Mouse (Mus musculus): ENCODE results near the gene Gpat3.

Gpat3 gene

DNA sequence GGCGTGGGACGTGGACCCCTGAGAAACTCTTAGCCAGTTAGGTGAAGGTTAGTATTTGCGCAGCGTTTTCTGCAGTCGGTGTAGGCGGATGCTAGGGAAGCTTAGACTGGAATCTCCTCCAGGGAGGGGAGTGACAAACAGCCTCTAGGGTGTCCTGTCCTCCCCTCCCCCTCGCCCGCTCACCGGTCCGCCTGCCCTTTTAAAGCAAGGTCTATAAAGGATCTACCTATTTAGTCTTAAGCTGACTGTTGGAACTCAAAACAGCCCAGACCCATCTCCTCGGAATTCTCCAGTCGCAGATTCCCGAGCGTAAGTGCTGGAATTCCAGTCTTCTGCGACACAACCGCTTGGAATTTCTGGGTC lies at the start of gene Gpat3:
TSS of gene Gpat3 (plus strand) at position 229 of the 363 bp plus-strand sequence.
- peak; percentile 47 to 53 for DNase-seq

GRCm38 (mm10) chr5:100798165-100798860 lies 47.2 kb upstream of the Gpat3 start, which contains the start of the genes Helq and Mrps18c:
Gene Helq (minus strand): TSS chr5:100798598.
Gene Mrps18c (plus strand): TSS chr5:100798627.
- DNase-seq: peak; percentile 94 to 95

- no peak for DNase-seq
These were observed 27.2 kb upstream of the Gpat3 start for GRCm38 (mm10) chr5:100818341-100818740.

DNA sequence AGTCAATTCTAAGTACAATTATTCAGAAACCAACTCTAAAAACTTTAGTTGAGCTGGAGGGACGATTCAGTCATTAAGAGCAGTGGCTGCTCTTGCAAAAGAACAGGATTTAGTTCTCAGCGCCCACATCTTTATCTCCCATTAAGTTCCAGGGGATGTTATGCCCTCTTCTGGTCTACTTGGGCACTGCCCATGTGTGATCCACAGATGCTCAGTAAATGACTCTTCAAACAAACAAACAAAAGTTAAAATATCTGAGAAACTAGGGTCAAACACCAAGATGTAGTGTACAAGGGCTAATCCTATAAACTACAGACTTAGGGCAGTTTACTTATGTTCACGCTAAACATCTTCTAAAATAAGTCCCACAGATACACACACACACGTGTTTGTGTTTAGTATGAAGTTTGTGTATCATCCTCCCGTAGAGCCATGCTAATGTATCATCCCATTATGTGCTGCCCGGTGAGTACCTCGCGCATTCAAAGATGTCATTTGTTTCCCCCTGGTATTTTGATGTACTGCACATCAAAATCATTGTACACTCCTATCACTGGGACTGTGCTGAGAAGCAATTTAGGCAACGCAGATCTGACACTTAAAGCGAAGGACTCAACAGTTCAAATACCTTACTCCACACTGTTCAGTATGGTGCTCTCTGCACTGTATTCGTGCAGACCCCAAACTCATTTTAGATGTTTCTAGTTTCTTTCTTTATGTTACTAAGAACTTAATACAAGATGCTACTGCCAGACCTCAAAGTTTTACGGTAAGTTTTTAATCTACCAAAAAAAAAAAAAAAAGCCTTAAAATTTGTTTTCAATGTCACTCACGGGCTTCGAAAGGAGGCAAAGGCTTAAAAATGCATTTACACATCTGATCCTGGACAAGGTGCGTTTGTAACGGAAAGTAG lies 25.7 kb upstream of the Gpat3 start:
- peak in 1 of 2 experiments; percentile 7 for DNase-seq

DNA sequence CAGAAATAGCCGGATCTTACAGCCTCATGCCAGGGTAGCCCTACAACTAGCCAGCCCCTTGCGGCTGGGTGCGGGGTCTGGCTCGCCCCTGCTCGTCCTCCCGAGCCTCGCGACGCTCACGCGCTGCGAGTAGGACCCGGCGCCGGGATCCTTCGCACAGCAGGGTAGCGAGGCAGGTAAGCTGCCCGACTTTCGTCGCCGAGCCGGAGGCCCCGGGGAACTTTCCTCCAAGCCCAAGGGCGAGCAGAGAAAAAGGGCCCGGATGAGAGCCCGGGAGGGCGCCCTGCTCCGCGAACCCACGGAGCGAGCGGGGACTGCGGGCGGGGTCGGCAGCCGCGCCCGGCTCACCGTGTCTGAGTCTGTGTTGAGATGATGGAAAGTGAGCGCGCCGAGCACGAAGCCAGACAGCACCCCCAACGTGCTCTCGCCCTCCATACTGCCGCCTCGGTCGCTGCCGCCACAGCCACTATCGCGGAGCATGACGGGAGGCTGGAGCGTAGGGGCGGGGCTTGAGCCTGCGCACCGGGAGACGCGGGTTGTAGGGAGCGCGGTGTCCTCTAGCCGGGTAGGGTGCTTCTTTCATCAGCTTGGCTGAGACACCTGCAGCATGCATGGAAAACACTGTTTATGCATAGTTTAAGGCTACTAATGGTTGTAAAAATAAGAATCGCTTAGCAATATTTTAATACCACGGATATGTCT lies 24.9 kb upstream of the Gpat3 start, which contains the start of gene Abraxas1:
TSS of gene Abraxas1 (minus strand) at position 483 of the 702 bp plus-strand sequence.
- DNase-seq: peak; percentile 88 to 90

DNA sequence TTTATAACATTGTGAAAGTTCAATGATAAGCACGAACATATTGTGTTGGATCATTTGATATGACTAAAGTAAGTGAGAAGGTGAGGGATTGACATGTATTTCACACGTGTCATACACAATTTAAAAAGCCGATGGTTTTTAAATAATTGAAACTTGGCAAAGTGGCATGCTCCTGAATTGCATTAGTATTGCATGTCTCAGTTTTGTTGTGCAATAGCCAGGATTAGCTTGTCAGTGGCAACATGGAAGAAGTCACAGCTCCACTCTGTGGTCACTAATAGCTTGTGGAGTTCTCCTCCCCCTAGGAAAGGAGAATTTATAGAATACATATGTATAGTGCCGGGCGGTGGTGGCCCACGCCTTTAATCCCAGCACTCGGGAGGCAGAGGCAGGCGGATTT lies 24.1 kb upstream of the Gpat3 start:
- no peak for DNase-seq

- DNase-seq: no peak
These were observed 22.7 kb upstream of the Gpat3 start for GRCm38 (mm10) chr5:100822826-100823225.

DNA sequence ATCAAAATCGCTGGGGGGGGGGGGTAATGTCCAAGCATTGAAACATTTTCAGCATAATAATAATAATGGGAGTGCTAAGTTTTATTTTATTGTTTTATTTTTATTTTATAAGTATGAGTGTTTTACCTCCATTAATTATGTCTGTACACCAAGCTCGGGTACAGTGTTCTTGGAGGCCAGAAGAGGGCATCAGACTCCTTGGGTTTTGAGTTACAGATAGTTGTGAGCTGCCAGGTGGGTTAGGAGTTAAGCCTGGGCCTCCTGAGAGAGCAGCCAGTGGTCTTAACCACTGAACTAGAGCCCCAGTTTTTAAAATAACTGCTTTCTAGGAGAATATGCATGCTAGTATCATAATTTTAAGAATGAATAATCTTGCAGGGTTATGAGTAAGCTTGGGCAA lies 19.5 kb upstream of the Gpat3 start:
- no peak for DNase-seq

DNA sequence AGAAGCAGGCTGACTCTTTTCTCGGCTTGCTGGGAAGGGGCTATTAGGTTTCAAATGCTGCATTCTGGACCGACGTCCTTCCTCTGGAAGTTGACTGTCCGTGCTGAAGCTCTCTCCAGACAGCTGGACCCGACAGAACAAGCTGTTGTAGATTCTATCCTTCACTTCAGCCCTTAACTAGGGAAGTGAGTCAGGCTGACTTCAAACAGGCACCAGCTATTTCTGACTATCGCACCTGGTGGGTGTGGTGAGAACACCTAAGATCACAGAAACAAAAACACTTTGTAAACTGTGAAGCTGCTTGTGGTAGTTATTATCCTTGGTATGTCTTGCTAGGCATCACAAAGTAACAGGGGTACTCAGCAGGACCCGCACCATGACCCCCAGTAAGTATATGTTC lies 19.0 kb upstream of the Gpat3 start:
- no peak for DNase-seq

- no peak for DNase-seq
These were observed 16.8 kb upstream of the Gpat3 start for GRCm38 (mm10) chr5:100828701-100829100.

GRCm38 (mm10) chr5:100832680-100833079 lies 12.8 kb upstream of the Gpat3 start:
- DNase-seq: no peak

DNA sequence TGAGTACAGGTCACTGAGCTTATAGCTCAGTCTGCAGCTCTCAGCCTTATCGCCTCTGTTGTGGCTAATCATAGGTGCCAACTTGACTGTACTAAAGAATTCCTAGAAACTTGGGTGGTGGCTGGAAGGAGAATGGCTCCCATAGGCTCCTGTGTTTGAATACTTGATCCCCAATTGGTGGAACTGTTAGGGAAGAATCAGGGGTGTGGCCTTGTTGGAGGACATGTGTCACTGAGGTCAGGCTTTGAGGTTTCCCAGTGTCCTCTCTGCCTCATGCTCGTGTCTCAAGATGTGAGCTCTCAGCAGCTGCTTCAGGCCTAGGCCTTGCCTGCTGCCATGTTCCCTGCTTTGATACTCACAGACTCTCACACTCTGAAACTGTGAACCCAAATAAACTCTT lies 11.7 kb upstream of the Gpat3 start:
- no peak for DNase-seq

- DNase-seq: no peak
These were observed 9.5 kb upstream of the Gpat3 start for GRCm38 (mm10) chr5:100835862-100836538.

- DNase-seq: no peak
These were observed 7.6 kb upstream of the Gpat3 start for GRCm38 (mm10) chr5:100837907-100838306.

DNA sequence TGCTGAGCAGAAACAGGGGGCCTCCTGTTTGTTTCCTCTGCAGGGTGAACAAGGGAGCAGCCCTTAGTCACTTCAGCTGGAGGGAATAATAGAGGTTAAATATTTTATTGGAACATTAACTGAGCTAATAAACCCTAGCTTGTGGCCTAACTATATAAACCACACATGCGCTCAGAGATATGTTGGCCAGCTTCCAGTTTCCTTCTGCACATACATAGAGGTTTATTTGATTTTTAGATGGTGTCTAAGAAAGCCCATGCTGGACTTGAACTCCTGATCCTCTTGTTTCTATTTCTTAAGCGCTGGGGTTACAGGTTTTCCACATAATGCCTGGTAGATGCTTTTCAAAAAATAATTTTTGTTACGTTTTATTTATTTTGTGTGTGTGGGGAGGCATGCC lies 1.0 kb upstream of the Gpat3 start:
- DNase-seq: no peak

GRCm38 (mm10) chr5:100845848-100846598 lies 510 bp downstream of the Gpat3 start:
- DNase-seq: peak; percentile 52 to 64

- peak in 1 of 2 experiments; percentile 23 for DNase-seq
These were observed 1.0 kb downstream of the Gpat3 start for GRCm38 (mm10) chr5:100846599-100846920.

- DNase-seq: no peak
These were observed 1.6 kb downstream of the Gpat3 start for GRCm38 (mm10) chr5:100847143-100847542.

DNA sequence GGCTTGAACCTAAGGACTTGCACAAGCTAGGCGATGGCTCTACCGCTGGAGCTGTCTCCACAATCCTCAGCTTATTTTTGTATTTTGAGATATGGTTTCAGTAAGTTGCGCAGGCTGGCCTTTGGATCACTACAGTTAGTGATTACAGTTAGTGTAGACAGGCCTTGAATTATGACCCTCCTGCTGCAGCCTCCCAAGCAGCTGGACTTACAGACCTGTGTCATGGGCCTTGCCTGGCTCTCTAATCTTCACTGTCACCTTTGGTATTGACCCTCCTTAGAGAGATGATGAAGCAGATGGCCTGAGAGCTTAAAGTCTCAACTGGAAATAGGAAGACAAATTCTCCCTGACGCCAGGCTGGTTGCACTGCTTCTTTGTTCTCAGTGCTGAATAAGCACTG lies 8.4 kb downstream of the Gpat3 start:
- DNase-seq: no peak

DNA sequence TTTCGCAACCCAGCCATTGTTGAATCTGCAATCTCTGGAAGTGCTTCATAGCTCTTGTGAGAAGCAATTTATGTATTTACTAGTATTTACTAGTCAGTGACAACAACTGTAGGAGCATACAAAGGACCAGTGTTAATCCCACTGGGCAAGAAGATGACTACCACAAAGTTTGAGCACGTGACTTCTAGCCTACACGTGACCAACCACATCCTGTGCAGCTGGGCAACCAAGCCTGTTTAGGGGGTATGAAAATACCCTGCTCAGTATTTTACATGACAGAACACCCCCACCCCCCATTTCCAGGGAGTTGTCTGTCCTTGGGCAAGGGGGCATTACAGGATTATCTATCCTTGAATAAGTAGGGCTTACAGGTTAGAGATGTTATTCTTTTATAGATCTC lies 11.0 kb downstream of the Gpat3 start:
- DNase-seq: no peak

- DNase-seq: no peak
These were observed 15.0 kb downstream of the Gpat3 start for GRCm38 (mm10) chr5:100860417-100861053.
